Mouse (Mus musculus) neural tube, embryonic 13.5 days (tissue): ENCODE data around the gene Nkd2. TPM values are rescaled to one million over a fixed set of nuclear protein-coding genes. Genes with fewer than 3 reads are reported as not detected.

Experiments used
- ATAC-seq: fragments of 200-750 bp; cut with Nextera tagmentation; 2 replicates; pipeline ENCODE4 v1.8.0; 2017; ENCODE audit warnings: low read depth, mild to moderate bottlenecking, moderate TSS enrichment, moderate library complexity
- H3K27ac ChIP-seq: fragments of 300-500 bp; sonication (generic); replicated peaks from 2 replicates; pipeline ENCODE4 v1.5.1; 2015; ENCODE audit warnings: moderate library complexity, mild to moderate bottlenecking, inconsistent platforms
- H3K27me3 ChIP-seq: fragments of 300-500 bp; sonication (generic); 2 replicates; pipeline ENCODE4 v1.6.1; 2015; ENCODE audit warnings: mild to moderate bottlenecking, inconsistent platforms
- H3K36me3 ChIP-seq: fragments of 300-500 bp; sonication (generic); 2 replicates; pipeline ENCODE4 v1.6.1; 2015; ENCODE audit warnings: mild to moderate bottlenecking, inconsistent platforms
- H3K4me1 ChIP-seq: fragments of 300-500 bp; sonication (generic); replicated peaks from 2 replicates; pipeline ENCODE4 v1.6.1; 2015; ENCODE audit warnings: inconsistent platforms
- H3K4me2 ChIP-seq: fragments of 300-500 bp; sonication (generic); 2 replicates; pipeline ENCODE4 v1.6.1; 2015; ENCODE audit warnings: inconsistent platforms, mild to moderate bottlenecking, moderate library complexity
- H3K4me3 ChIP-seq: fragments of 300-500 bp; sonication (generic); 2 replicates; pipeline ENCODE4 v1.5.1; 2015; ENCODE audit warnings: mild to moderate bottlenecking, inconsistent platforms
- H3K9ac ChIP-seq: fragments of 300-500 bp; sonication (generic); 2 replicates; pipeline ENCODE4 v1.6.1; 2015; ENCODE audit warnings: moderate library complexity, mild to moderate bottlenecking, inconsistent platforms
- H3K9me3 ChIP-seq: fragments of 300-500 bp; sonication (generic); 2 replicates; pipeline ENCODE4 v1.6.1; 2016; ENCODE audit warnings: inconsistent platforms
- WGBS: fragments of 180-500 bp; shearing (Covaris S2); methylation state at CpG from one replicate; pipeline ENCODE4 v1.1.7; 2015; 5-methylcytosine and 5-hydroxymethylcytosine counted together
- polyA plus RNA-seq: library from polyadenylated mRNA; unstranded; fragments of >200 nt; fragmentation: Nextera tagmentation; extraction: Ambion mirVana; gene quantifications from 2 replicates; pipeline ENCODE4 v1.2.1, GENCODE M21; 2015

Nkd2 gene
- polyA plus RNA-seq, 1 experiment from 2014 or later = 8.7 TPM

- ATAC-seq = no peak
- WGBS = 83% methylated on average over 11 of the region's 11 CpGs
Measured at GRCm38 (mm10) chr13:73839137-73839548, 8.3 kb downstream of the Nkd2 start.

GRCm38 (mm10) chr13:73837708-73838107, 9.7 kb downstream of the Nkd2 start:
- Histone ChIP-seq H3K27ac (no peak overlapping the region), H3K27me3 (no peaks in the 10 kb centered on the region), H3K4me1 (peaks cover 25% of the 10 kb centered on the region; the same call in 1 of the 2 replicates), H3K4me3 (no peak overlapping the region), H3K4me2 (no peak overlapping the region), H3K9me3 (no peaks in the 10 kb centered on the region), H3K36me3 (no peaks in the 10 kb centered on the region), H3K9ac (no peak overlapping the region)
- ATAC-seq = no peak
- 85% methylated on average over 8 of the region's 8 CpGs for WGBS

More at GRCm38 (mm10) chr13:73839137-73839548, 8.3 kb downstream of the Nkd2 start:
- Histone ChIP-seq H3K4me1 (peaks cover 15% of the 10 kb centered on the region; the same call in 1 of the 2 replicates), H3K27me3 (no peaks in the 10 kb centered on the region), H3K4me2 (no peak overlapping the region), H3K4me3 (no peak overlapping the region), H3K27ac (no peak overlapping the region), H3K9me3 (no peaks in the 10 kb centered on the region), H3K9ac (no peak overlapping the region), H3K36me3 (no peaks in the 10 kb centered on the region)

GRCm38 (mm10) chr13:73836491-73836890, 10.9 kb downstream of the Nkd2 start:
- Histone ChIP-seq H3K9ac (no peak overlapping the region), H3K27ac (no peak overlapping the region), H3K9me3 (no peaks in the 10 kb centered on the region), H3K27me3 (no peaks in the 10 kb centered on the region), H3K4me2 (no peak overlapping the region), H3K4me3 (no peak overlapping the region), H3K36me3 (no peaks in the 10 kb centered on the region), H3K4me1 (peaks cover 25% of the 10 kb centered on the region; the same call in 1 of the 2 replicates)
- ATAC-seq = no peak
- 80% methylated on average over 6 of the region's 6 CpGs for WGBS

GRCm38 (mm10) chr13:73835791-73836190, 11.6 kb downstream of the Nkd2 start:
- H3K4me3 ChIP-seq = no peak overlapping the region
- no peak overlapping the region for H3K9ac ChIP-seq
- H3K27me3 ChIP-seq = no peaks in the 10 kb centered on the region
- H3K4me2 ChIP-seq = no peak overlapping the region
- 64% methylated on average over 4 of the region's 4 CpGs for WGBS
- peaks cover 25% of the 10 kb centered on the region; the same call in 1 of the 2 replicates for H3K4me1 ChIP-seq
- no peaks in the 10 kb centered on the region for H3K9me3 ChIP-seq
- H3K36me3 ChIP-seq = no peaks in the 10 kb centered on the region
- ATAC-seq = no peak; the same call in 1 of the 2 replicates
- 0 out of 2 replicates have a peak overlapping the region, but pooled peaks have one; percentile 10 for H3K27ac ChIP-seq

- no peak for ATAC-seq
Measured at GRCm38 (mm10) chr13:73833809-73834208, 13.6 kb downstream of the Nkd2 start.

GRCm38 (mm10) chr13:73831486-73831885, 15.9 kb downstream of the Nkd2 start:
- peak; percentile 17; the same call in 1 of the 2 replicates for ATAC-seq
- no peak overlapping the region for H3K4me3 ChIP-seq
- no peak overlapping the region for H3K9ac ChIP-seq
- WGBS = 2% methylated on average over 2 of the region's 2 CpGs
- no peaks in the 10 kb centered on the region for H3K27me3 ChIP-seq
- H3K9me3 ChIP-seq = no peaks in the 10 kb centered on the region
- peaks cover 26% of the 10 kb centered on the region; the same call in 1 of the 2 replicates for H3K4me1 ChIP-seq
- H3K36me3 ChIP-seq = no peaks in the 10 kb centered on the region
- H3K4me2 ChIP-seq = no peak overlapping the region
- no peak overlapping the region for H3K27ac ChIP-seq

More at GRCm38 (mm10) chr13:73833809-73834208, 13.6 kb downstream of the Nkd2 start:
- no peak overlapping the region for H3K4me3 ChIP-seq
- no peaks in the 10 kb centered on the region for H3K36me3 ChIP-seq
- H3K9ac ChIP-seq = no peak overlapping the region
- H3K4me1 ChIP-seq = peaks cover 25% of the 10 kb centered on the region; the same call in 1 of the 2 replicates
- no peaks in the 10 kb centered on the region for H3K9me3 ChIP-seq
- H3K27ac ChIP-seq = 0 out of 2 replicates have a peak overlapping the region, but pooled peaks have one; percentile 33
- H3K27me3 ChIP-seq = no peaks in the 10 kb centered on the region
- WGBS = 59% methylated on average over 12 of the region's 12 CpGs
- H3K4me2 ChIP-seq = no peak overlapping the region

GRCm38 (mm10) chr13:73827243-73827642, 20.2 kb downstream of the Nkd2 start:
- no peak for ATAC-seq
- Histone ChIP-seq H3K27me3 (no peaks in the 10 kb centered on the region), H3K9me3 (no peaks in the 10 kb centered on the region), H3K27ac (no peak overlapping the region), H3K36me3 (no peaks in the 10 kb centered on the region), H3K4me1 (0 out of 2 replicates have a peak, but pooled peaks cover 6% of the 10 kb centered on the region), H3K4me3 (no peak overlapping the region), H3K4me2 (no peak overlapping the region), H3K9ac (no peak overlapping the region)
- 75% methylated on average over 8 of the region's 8 CpGs for WGBS

- WGBS = 82% methylated on average over 6 of the region's 6 CpGs
- H3K36me3 ChIP-seq = no peaks in the 10 kb centered on the region
- H3K4me2 ChIP-seq = no peak overlapping the region
- no peaks in the 10 kb centered on the region for H3K27me3 ChIP-seq
- no peak for ATAC-seq
- H3K9ac ChIP-seq = no peak overlapping the region
- no peaks in the 10 kb centered on the region for H3K9me3 ChIP-seq
- 0 out of 2 replicates have a peak, but pooled peaks cover 6% of the 10 kb centered on the region for H3K4me1 ChIP-seq
- H3K27ac ChIP-seq = no peak overlapping the region
- no peak overlapping the region for H3K4me3 ChIP-seq
Measured at GRCm38 (mm10) chr13:73823711-73824110, 23.7 kb downstream of the Nkd2 start.

GRCm38 (mm10) chr13:73822187-73822800, 25.1 kb downstream of the Nkd2 start:
- no peak for ATAC-seq
- 69% methylated on average over 4 of the region's 4 CpGs for WGBS

GRCm38 (mm10) chr13:73821251-73821650, 26.2 kb downstream of the Nkd2 start:
- WGBS = 88% methylated on average over 7 of the region's 7 CpGs
- Histone ChIP-seq H3K9ac (no peak overlapping the region), H3K4me3 (no peak overlapping the region), H3K9me3 (no peaks in the 10 kb centered on the region), H3K4me1 (no peaks in the 10 kb centered on the region), H3K27me3 (no peaks in the 10 kb centered on the region), H3K36me3 (peaks cover 1% of the 10 kb centered on the region; the same call in 1 of the 2 replicates), H3K27ac (no peak overlapping the region), H3K4me2 (no peak overlapping the region)
- no peak for ATAC-seq

More at GRCm38 (mm10) chr13:73822187-73822800, 25.1 kb downstream of the Nkd2 start:
- Histone ChIP-seq H3K4me3 (no peak overlapping the region), H3K4me1 (0 out of 2 replicates have a peak, but pooled peaks cover 3% of the 10 kb centered on the region), H3K36me3 (no peaks in the 10 kb centered on the region), H3K4me2 (no peak overlapping the region), H3K9ac (no peak overlapping the region), H3K27ac (no peak overlapping the region), H3K27me3 (no peaks in the 10 kb centered on the region), H3K9me3 (no peaks in the 10 kb centered on the region)

GRCm38 (mm10) chr13:73818921-73819320, 28.5 kb downstream of the Nkd2 start:
- no peak overlapping the region for H3K4me3 ChIP-seq
- no peak for ATAC-seq
- WGBS = 89% methylated on average over 3 of the region's 3 CpGs

GRCm38 (mm10) chr13:73816338-73816737, 31.1 kb downstream of the Nkd2 start:
- ATAC-seq = no peak
- no peaks in the 10 kb centered on the region for H3K9me3 ChIP-seq
- 84% methylated on average over 6 of the region's 6 CpGs for WGBS

More at GRCm38 (mm10) chr13:73818921-73819320, 28.5 kb downstream of the Nkd2 start:
- H3K4me1 ChIP-seq = no peaks in the 10 kb centered on the region
- H3K27ac ChIP-seq = no peak overlapping the region
- H3K9ac ChIP-seq = no peak overlapping the region
- H3K9me3 ChIP-seq = no peaks in the 10 kb centered on the region
- no peaks in the 10 kb centered on the region for H3K27me3 ChIP-seq
- peaks cover 21% of the 10 kb centered on the region for H3K36me3 ChIP-seq
- no peak overlapping the region for H3K4me2 ChIP-seq

More at GRCm38 (mm10) chr13:73816338-73816737, 31.1 kb downstream of the Nkd2 start:
- Histone ChIP-seq H3K27me3 (no peaks in the 10 kb centered on the region), H3K9ac (no peak overlapping the region), H3K36me3 (peaks cover 32% of the 10 kb centered on the region), H3K27ac (no peak overlapping the region), H3K4me1 (no peaks in the 10 kb centered on the region), H3K4me3 (no peak overlapping the region), H3K4me2 (no peak overlapping the region)
